Mouse (Mus musculus): Measurements from ENCODE around the gene Epb41l1.

The Epb41l1 gene

GRCm38 (mm10) chr2:156457343-156457717 lies 36.6 kb downstream of the Epb41l1 start:
- peak; percentile 37 for DNase-seq (ENCODE audit: low read depth, low spot score)

GRCm38 (mm10) chr2:156460470-156460869 lies 39.8 kb downstream of the Epb41l1 start:
- DNase-seq (ENCODE audit: low read depth, low spot score): no peak

GRCm38 (mm10) chr2:156462154-156463029 lies 41.7 kb downstream of the Epb41l1 start:
- peak; percentile 34 for DNase-seq (ENCODE audit: low read depth, low spot score)

GRCm38 (mm10) chr2:156464416-156464815 lies 43.7 kb downstream of the Epb41l1 start:
- no peak for DNase-seq (ENCODE audit: low read depth, low spot score)

GRCm38 (mm10) chr2:156467538-156467937 lies 46.8 kb downstream of the Epb41l1 start:
- no peak for DNase-seq (ENCODE audit: low read depth, low spot score)

GRCm38 (mm10) chr2:156468890-156469289 lies 48.2 kb downstream of the Epb41l1 start:
- DNase-seq (ENCODE audit: low read depth, low spot score): no peak

GRCm38 (mm10) chr2:156469508-156469907 lies 48.8 kb downstream of the Epb41l1 start:
- no peak for DNase-seq (ENCODE audit: low read depth, low spot score)

- no peak for DNase-seq (ENCODE audit: low read depth, low spot score)
These were observed 50.2 kb downstream of the Epb41l1 start for GRCm38 (mm10) chr2:156470938-156471337.

GRCm38 (mm10) chr2:156472336-156472735 lies 51.6 kb downstream of the Epb41l1 start:
- DNase-seq (ENCODE audit: low read depth, low spot score): no peak

- no peak for DNase-seq (ENCODE audit: low read depth, low spot score)
These were observed 53.0 kb downstream of the Epb41l1 start for GRCm38 (mm10) chr2:156473696-156474095.

GRCm38 (mm10) chr2:156474111-156474510 lies 53.4 kb downstream of the Epb41l1 start:
- peak; percentile 73 for DNase-seq (ENCODE audit: low read depth, low spot score)

GRCm38 (mm10) chr2:156474891-156475284 lies 54.2 kb downstream of the Epb41l1 start:
- DNase-seq (ENCODE audit: low read depth, low spot score): no peak

- peak; percentile 89 for DNase-seq (ENCODE audit: low read depth, low spot score)
These were observed 54.8 kb downstream of the Epb41l1 start for GRCm38 (mm10) chr2:156475285-156476110.

GRCm38 (mm10) chr2:156476111-156476747 lies 55.5 kb downstream of the Epb41l1 start:
- peak; percentile 56 for DNase-seq (ENCODE audit: low read depth, low spot score)

GRCm38 (mm10) chr2:156476748-156477151 lies 56.0 kb downstream of the Epb41l1 start:
- peak; percentile 42 for DNase-seq (ENCODE audit: low read depth, low spot score)

- no peak for DNase-seq (ENCODE audit: low read depth, low spot score)
These were observed 57.5 kb downstream of the Epb41l1 start for GRCm38 (mm10) chr2:156478046-156478690.

GRCm38 (mm10) chr2:156479833-156480232 lies 59.1 kb downstream of the Epb41l1 start:
- DNase-seq (ENCODE audit: low read depth, low spot score): no peak

GRCm38 (mm10) chr2:156480267-156480666 lies 59.6 kb downstream of the Epb41l1 start:
- DNase-seq (ENCODE audit: low read depth, low spot score): no peak

- no peak for DNase-seq (ENCODE audit: low read depth, low spot score)
These were observed 61.6 kb downstream of the Epb41l1 start for GRCm38 (mm10) chr2:156482299-156482698.

- DNase-seq (ENCODE audit: low read depth, low spot score): no peak
These were observed 62.1 kb downstream of the Epb41l1 start for GRCm38 (mm10) chr2:156482764-156483163.

GRCm38 (mm10) chr2:156483204-156483603 lies 62.5 kb downstream of the Epb41l1 start:
- DNase-seq (ENCODE audit: low read depth, low spot score): no peak
